26 mouse cellular contexts compared by ENCODE assay signal in genomic region chr19:28686398-28686797, GRCm38 (mm10). TPM values are rescaled to one million over a fixed set of nuclear protein-coding genes. Genes with fewer than 3 reads are reported as not detected.
DNase-seq lines count a peak whose midpoint lies in the region; ATAC-seq and TF ChIP-seq lines count a peak whose summit lies in the region.
"Had no signal": no experiment of that assay in that cellular context is flagged by ENCODE, and none has a peak within 500 bp of the region (broad histone marks: within the 10 kb centered on the region; RNA-seq: fewer than 3 reads in every experiment).

No protein-coding gene starts in this region.

- no peak overlapping the region for H3K9ac ChIP-seq in kidney, embryonic 15.5 days
- no peak overlapping the region for H3K9ac ChIP-seq in kidney, postnatal 0 days (ENCODE audit: low read depth, low read length)
- H3K9ac ChIP-seq in stomach, embryonic 16.5 days (ENCODE audit: low read length) = no peak overlapping the region
- H3K9ac ChIP-seq in forebrain, embryonic 13.5 days = no peak overlapping the region
- H3K9ac ChIP-seq: embryonic facial prominence, embryonic 13.5 days; heart, embryonic 15.5 days; hindbrain, embryonic 12.5 days; limb, embryonic 13.5 days; neural tube, embryonic 12.5 days had no signal

- peak; percentile 30 to 40 for DNase-seq in kidney, adult 8-10 months
- no peak for DNase-seq in kidney, postnatal 14 days
- peak; percentile 15 for DNase-seq in kidney, postnatal 0 days (ENCODE audit: low spot score)
- DNase-seq in hindbrain, embryonic 10.5 days (ENCODE audit: low spot score) = no peak
- DNase-seq: adrenal gland, postnatal 14 days; cerebellum, adult 11 months; cerebellum, adult 9-11 months; lung, postnatal 36 days; right cerebral cortex, adult 18-20 months; right cerebral cortex, postnatal 4 days had no signal

- H3K4me2 ChIP-seq in kidney, embryonic 15.5 days = peak overlapping the region; percentile 7; the same call in 1 of the 2 replicates
- no peak overlapping the region for H3K4me2 ChIP-seq in kidney, postnatal 0 days (ENCODE audit: low read length)
- no peak overlapping the region for H3K4me2 ChIP-seq in stomach, embryonic 16.5 days (ENCODE audit: low read depth, low read length)
- no peak overlapping the region for H3K4me2 ChIP-seq in forebrain, embryonic 13.5 days
- H3K4me2 ChIP-seq: embryonic facial prominence, embryonic 13.5 days; heart, embryonic 15.5 days; hindbrain, embryonic 12.5 days; limb, embryonic 13.5 days; liver, embryonic 11.5 days; midbrain, embryonic 11.5 days; neural tube, embryonic 12.5 days had no signal

- peak; percentile 66 for ATAC-seq in kidney, embryonic 15.5 days (replicated peaks; ENCODE audit: low FRiP score)
- no peak; the same call in 1 of the 2 replicates for ATAC-seq in kidney, postnatal 0 days (replicated peaks; ENCODE audit: low FRiP score, low read depth)
- peak; percentile 53; the same call in 1 of the 2 replicates for ATAC-seq in stomach, embryonic 16.5 days (ENCODE audit: insufficient read depth, low FRiP score)
- no peak for ATAC-seq in forebrain, embryonic 13.5 days
- ATAC-seq: CD4-positive, CD25-positive, alpha-beta regulatory T cell, adult 4 months; forebrain, embryonic 16.5 days; intestine, embryonic 16.5 days; midbrain, embryonic 16.5 days had no signal

- H3K36me3 ChIP-seq in kidney, embryonic 15.5 days = no peaks in the 10 kb centered on the region
- H3K36me3 ChIP-seq in kidney, postnatal 0 days (ENCODE audit: insufficient read depth, low read length) = no peaks in the 10 kb centered on the region
- H3K36me3 ChIP-seq in stomach, embryonic 16.5 days (ENCODE audit: control insufficient read depth, insufficient read depth, low read length) = no peaks in the 10 kb centered on the region
- no peaks in the 10 kb centered on the region for H3K36me3 ChIP-seq in forebrain, embryonic 13.5 days (ENCODE audit: poor library complexity, severe bottlenecking)
- no peaks in the 10 kb centered on the region for H3K36me3 ChIP-seq in hindbrain, embryonic 10.5 days
- H3K36me3 ChIP-seq: embryonic facial prominence, embryonic 13.5 days; forebrain, embryonic 10.5 days; heart, embryonic 15.5 days; hindbrain, embryonic 12.5 days; limb, embryonic 13.5 days; neural tube, embryonic 12.5 days had no signal

- no peak overlapping the region for H3K4me3 ChIP-seq in kidney, embryonic 15.5 days (replicated peaks)
- no peak overlapping the region for H3K4me3 ChIP-seq in kidney, postnatal 0 days (replicated peaks; ENCODE audit: low read depth, low read length)
- no peak overlapping the region for H3K4me3 ChIP-seq in stomach, embryonic 16.5 days (replicated peaks; ENCODE audit: low read length)
- no peak overlapping the region for H3K4me3 ChIP-seq in forebrain, embryonic 13.5 days
- no peak overlapping the region for H3K4me3 ChIP-seq in hindbrain, embryonic 10.5 days
- H3K4me3 ChIP-seq: embryonic facial prominence, embryonic 13.5 days; forebrain, embryonic 10.5 days; heart, embryonic 15.5 days; hindbrain, embryonic 12.5 days; layer of hippocampus, adult 2 months; limb, embryonic 13.5 days; neural tube, embryonic 12.5 days had no signal

- no peak for TF ChIP-seq CTCF in kidney, postnatal 0 days (IDR thresholded peaks at IDR 0.05; ENCODE audit: low read depth)

- H3K27ac ChIP-seq in kidney, embryonic 15.5 days = 0 out of 2 replicates have a peak overlapping the region, but pooled peaks have one; percentile 48
- no peak overlapping the region for H3K27ac ChIP-seq in kidney, postnatal 0 days
- no peak overlapping the region for H3K27ac ChIP-seq in stomach, embryonic 16.5 days (ENCODE audit: low read length)
- H3K27ac ChIP-seq in forebrain, embryonic 13.5 days = no peak overlapping the region
- H3K27ac ChIP-seq in hindbrain, embryonic 10.5 days = no peak overlapping the region
- H3K27ac ChIP-seq: embryonic facial prominence, embryonic 13.5 days; forebrain, embryonic 10.5 days; heart, embryonic 15.5 days; hindbrain, embryonic 12.5 days; layer of hippocampus, adult 2 months; limb, embryonic 13.5 days; neural tube, embryonic 12.5 days had no signal

- peaks cover 20% of the 10 kb centered on the region for H3K4me1 ChIP-seq in kidney, embryonic 15.5 days
- H3K4me1 ChIP-seq in kidney, postnatal 0 days (replicated peaks; ENCODE audit: insufficient read depth, low read length) = no peaks in the 10 kb centered on the region
- H3K4me1 ChIP-seq in stomach, embryonic 16.5 days (ENCODE audit: control insufficient read depth, insufficient read depth, low read length) = no peaks in the 10 kb centered on the region
- H3K4me1 ChIP-seq in forebrain, embryonic 13.5 days = no peaks in the 10 kb centered on the region
- H3K4me1 ChIP-seq in hindbrain, embryonic 10.5 days (replicated peaks) = no peaks in the 10 kb centered on the region
- H3K4me1 ChIP-seq: embryonic facial prominence, embryonic 13.5 days; heart, embryonic 15.5 days; hindbrain, embryonic 12.5 days; limb, embryonic 13.5 days; neural tube, embryonic 12.5 days had no signal

- WGBS in kidney, embryonic 15.5 days = 52% methylated on average over 4 of the region's 4 CpGs
- WGBS in kidney, postnatal 0 days = 49% methylated on average over 4 of the region's 4 CpGs
- 48% methylated on average over 4 of the region's 4 CpGs for WGBS in stomach, embryonic 16.5 days
- WGBS in forebrain, embryonic 13.5 days = 90% methylated on average over 4 of the region's 4 CpGs
- WGBS in hindbrain, embryonic 10.5 days = 79% methylated on average over 4 of the region's 4 CpGs

- H3K9me3 ChIP-seq in kidney, embryonic 15.5 days (replicated peaks) = no peaks in the 10 kb centered on the region
- no peaks in the 10 kb centered on the region for H3K9me3 ChIP-seq in kidney, postnatal 0 days (replicated peaks; ENCODE audit: low read length)
- H3K9me3 ChIP-seq in stomach, embryonic 16.5 days (replicated peaks; ENCODE audit: control insufficient read depth, low read length) = no peaks in the 10 kb centered on the region
- no peaks in the 10 kb centered on the region for H3K9me3 ChIP-seq in forebrain, embryonic 13.5 days (replicated peaks)
- H3K9me3 ChIP-seq in hindbrain, embryonic 10.5 days = no peaks in the 10 kb centered on the region
- H3K9me3 ChIP-seq: embryonic facial prominence, embryonic 13.5 days; forebrain, embryonic 10.5 days; heart, embryonic 15.5 days; hindbrain, embryonic 12.5 days; limb, embryonic 13.5 days; neural tube, embryonic 12.5 days had no signal

- peaks cover 4% of the 10 kb centered on the region; the same call in 1 of the 2 replicates for H3K27me3 ChIP-seq in kidney, embryonic 15.5 days
- no peaks in the 10 kb centered on the region for H3K27me3 ChIP-seq in kidney, postnatal 0 days (ENCODE audit: insufficient read depth, low read length)
- no peaks in the 10 kb centered on the region for H3K27me3 ChIP-seq in stomach, embryonic 16.5 days (ENCODE audit: control insufficient read depth, insufficient read depth, low read length)
- H3K27me3 ChIP-seq in forebrain, embryonic 13.5 days = 0 out of 2 replicates have a peak, but pooled peaks cover 12% of the 10 kb centered on the region
- H3K27me3 ChIP-seq in hindbrain, embryonic 10.5 days (ENCODE audit: insufficient read depth, poor library complexity, severe bottlenecking) = peaks cover 7% of the 10 kb centered on the region; the same call in 1 of the 2 replicates
- H3K27me3 ChIP-seq: heart, embryonic 15.5 days; neural tube, embryonic 12.5 days had no signal

RNA-seq across cellular contexts. Expression of gene Glis3, which starts 6.5 kb away (rescaled TPM):
- 8.4 and 9.2 TPM in 2 replicates for polyA plus RNA-seq in kidney, embryonic 15.5 days (2015; fragmentation: Nextera tagmentation; extraction: Ambion mirVana)
- 6.0 and 7.1 TPM in 2 replicates for polyA plus RNA-seq in kidney, postnatal 0 days (2015; fragmentation: Nextera tagmentation; extraction: Ambion mirVana)
- polyA plus RNA-seq in stomach, embryonic 16.5 days (2015; fragmentation: Nextera tagmentation; extraction: Ambion mirVana) = 1.9 and 2.4 TPM in 2 replicates
- polyA plus RNA-seq in forebrain, embryonic 13.5 days (2015; fragmentation: Nextera tagmentation; extraction: Ambion mirVana) = 1.1 and 1.3 TPM in 2 replicates
- 2.2 and 3.9 TPM in 2 replicates for polyA plus RNA-seq in hindbrain, embryonic 10.5 days (2016; fragmentation: Nextera tagmentation; extraction: Ambion mirVana)

Comparison
In these comparisons a context has a peak if more than half of its experiments do, and no peak if none do; other contexts are left out.
1. DNase-seq: peak in kidney, adult 8-10 months (2 of 2) and kidney, postnatal 0 days (single experiment); none in kidney, postnatal 14 days (single experiment) and hindbrain, embryonic 10.5 days (single experiment).
2. ATAC-seq: peak in kidney, embryonic 15.5 days (single experiment) and stomach, embryonic 16.5 days (single experiment); none in kidney, postnatal 0 days (single experiment) and forebrain, embryonic 13.5 days (single experiment).